Mouse (Mus musculus): ENCODE results near the gene 1700018F24Rik. TPM values are rescaled to one million over a fixed set of nuclear protein-coding genes. Genes with fewer than 3 reads are reported as not detected.
A peak's percentile ranks its signal among the peaks of the same experiment; 100 is the strongest.
"Not testable (repeated sequence)": the region's sequence is repeated elsewhere in the genome, so short reads cannot be mapped to it uniquely, and the experiment has no call there.

The 1700018F24Rik gene
- polyA plus RNA-seq, 1 experiment from 2014 or later: not detected

- H3K4me1 ChIP-seq; H3K9ac ChIP-seq (replicated peaks); H3K4me3 ChIP-seq; ATAC-seq (replicated peaks); H3K36me3 ChIP-seq; H3K9me3 ChIP-seq; H3K27me3 ChIP-seq; H3K27ac ChIP-seq (replicated peaks); H3K4me2 ChIP-seq (replicated peaks): not testable (repeated sequence)
- 91% methylated on average over 3 of the region's 3 CpGs for WGBS
Observed at GRCm38 (mm10) chr5:145054187-145054586, 11.4 kb downstream of the 1700018F24Rik start.

- H3K4me3 ChIP-seq: no peak overlapping the region
- WGBS: 23% methylated on average over 8 of the region's 8 CpGs
- no peaks in the 10 kb centered on the region for H3K36me3 ChIP-seq
- H3K4me1 ChIP-seq: peaks cover 9% of the 10 kb centered on the region
- H3K27ac ChIP-seq (replicated peaks): no peak overlapping the region
- H3K9me3 ChIP-seq: no peaks in the 10 kb centered on the region
- H3K9ac ChIP-seq (replicated peaks): no peak overlapping the region
- ATAC-seq (replicated peaks): no peak
- no peaks in the 10 kb centered on the region for H3K27me3 ChIP-seq
- no peak overlapping the region for H3K4me2 ChIP-seq (replicated peaks)
Observed at GRCm38 (mm10) chr5:145057907-145058306, 15.1 kb downstream of the 1700018F24Rik start.

- no peak for ATAC-seq (replicated peaks)
- H3K9ac ChIP-seq (replicated peaks): no peak overlapping the region
- WGBS: 87% methylated on average over 7 of the region's 7 CpGs
- H3K9me3 ChIP-seq: no peaks in the 10 kb centered on the region
- H3K4me3 ChIP-seq: no peak overlapping the region
- no peak overlapping the region for H3K4me2 ChIP-seq (replicated peaks)
- H3K27me3 ChIP-seq: no peaks in the 10 kb centered on the region
- peaks cover 9% of the 10 kb centered on the region for H3K4me1 ChIP-seq
- no peak overlapping the region for H3K27ac ChIP-seq (replicated peaks)
- no peaks in the 10 kb centered on the region for H3K36me3 ChIP-seq
Observed at GRCm38 (mm10) chr5:145058722-145059121, 15.9 kb downstream of the 1700018F24Rik start.

GRCm38 (mm10) chr5:145059524-145059923, 16.7 kb downstream of the 1700018F24Rik start:
- no peaks in the 10 kb centered on the region for H3K9me3 ChIP-seq
- peaks cover 9% of the 10 kb centered on the region for H3K4me1 ChIP-seq
- no peak for ATAC-seq (replicated peaks)
- H3K4me2 ChIP-seq (replicated peaks): no peak overlapping the region
- no peaks in the 10 kb centered on the region for H3K27me3 ChIP-seq
- no peak overlapping the region for H3K9ac ChIP-seq (replicated peaks)
- 84% methylated on average over 2 of the region's 2 CpGs for WGBS
- H3K27ac ChIP-seq (replicated peaks): no peak overlapping the region
- H3K36me3 ChIP-seq: no peaks in the 10 kb centered on the region
- H3K4me3 ChIP-seq: no peak overlapping the region

GRCm38 (mm10) chr5:145064765-145065340, 22.1 kb downstream of the 1700018F24Rik start:
- Histone ChIP-seq H3K9me3 (no peaks in the 10 kb centered on the region), H3K4me3 (no peak overlapping the region), H3K4me1 (no peaks in the 10 kb centered on the region), H3K9ac (replicated peaks) (no peak overlapping the region), H3K36me3 (no peaks in the 10 kb centered on the region), H3K27me3 (no peaks in the 10 kb centered on the region), H3K4me2 (replicated peaks) (no peak overlapping the region), H3K27ac (replicated peaks) (no peak overlapping the region)
- 97% methylated on average over 1 of the region's 1 CpGs for WGBS
- no peak for ATAC-seq (replicated peaks)

- H3K4me1 ChIP-seq: no peaks in the 10 kb centered on the region
- 71% methylated on average over 3 of the region's 3 CpGs for WGBS
- ATAC-seq (replicated peaks): no peak
- no peak overlapping the region for H3K9ac ChIP-seq (replicated peaks)
- H3K27me3 ChIP-seq: no peaks in the 10 kb centered on the region
- no peak overlapping the region for H3K27ac ChIP-seq (replicated peaks)
- no peaks in the 10 kb centered on the region for H3K36me3 ChIP-seq
- no peaks in the 10 kb centered on the region for H3K9me3 ChIP-seq
- H3K4me2 ChIP-seq (replicated peaks): no peak overlapping the region
- H3K4me3 ChIP-seq: no peak overlapping the region
Observed at GRCm38 (mm10) chr5:145068863-145069262, 26.1 kb downstream of the 1700018F24Rik start.

- H3K4me3 ChIP-seq: no peak overlapping the region
- peak; percentile 60 for ATAC-seq (replicated peaks)
- no peaks in the 10 kb centered on the region for H3K36me3 ChIP-seq
- no peak overlapping the region for H3K4me2 ChIP-seq (replicated peaks)
- H3K9ac ChIP-seq (replicated peaks): no peak overlapping the region
- H3K27me3 ChIP-seq: no peaks in the 10 kb centered on the region
- no peaks in the 10 kb centered on the region for H3K4me1 ChIP-seq
- no peaks in the 10 kb centered on the region for H3K9me3 ChIP-seq
- WGBS: 0% methylated on average over 5 of the region's 5 CpGs
- H3K27ac ChIP-seq (replicated peaks): no peak overlapping the region
Observed at GRCm38 (mm10) chr5:145069707-145070106, 26.9 kb downstream of the 1700018F24Rik start.

- no peaks in the 10 kb centered on the region for H3K27me3 ChIP-seq
- no peak for ATAC-seq (replicated peaks)
- WGBS: 57% methylated on average over 6 of the region's 6 CpGs
- no peaks in the 10 kb centered on the region for H3K4me1 ChIP-seq
- H3K9me3 ChIP-seq: no peaks in the 10 kb centered on the region
- no peak overlapping the region for H3K4me3 ChIP-seq
- H3K9ac ChIP-seq (replicated peaks): no peak overlapping the region
- no peaks in the 10 kb centered on the region for H3K36me3 ChIP-seq
- H3K27ac ChIP-seq (replicated peaks): no peak overlapping the region
- H3K4me2 ChIP-seq (replicated peaks): no peak overlapping the region
Observed at GRCm38 (mm10) chr5:145071342-145071741, 28.6 kb downstream of the 1700018F24Rik start.

- ATAC-seq (replicated peaks): no peak
- H3K9ac ChIP-seq (replicated peaks): no peak overlapping the region
- WGBS: 51% methylated on average over 3 of the region's 3 CpGs
- H3K9me3 ChIP-seq: no peaks in the 10 kb centered on the region
- no peaks in the 10 kb centered on the region for H3K4me1 ChIP-seq
- H3K4me3 ChIP-seq: no peak overlapping the region
- no peaks in the 10 kb centered on the region for H3K27me3 ChIP-seq
- H3K4me2 ChIP-seq (replicated peaks): no peak overlapping the region
- H3K27ac ChIP-seq (replicated peaks): no peak overlapping the region
- no peaks in the 10 kb centered on the region for H3K36me3 ChIP-seq
Observed at GRCm38 (mm10) chr5:145075081-145075480, 32.3 kb downstream of the 1700018F24Rik start.

GRCm38 (mm10) chr5:145081866-145082613, 39.2 kb downstream of the 1700018F24Rik start:
- Histone ChIP-seq H3K9me3 (no peaks in the 10 kb centered on the region), H3K36me3 (0 out of 2 replicates have a peak, but pooled peaks cover 4% of the 10 kb centered on the region), H3K9ac (replicated peaks) (no peak overlapping the region), H3K4me3 (no peak overlapping the region), H3K27me3 (no peaks in the 10 kb centered on the region), H3K4me1 (peaks cover 11% of the 10 kb centered on the region), H3K27ac (replicated peaks) (no peak overlapping the region), H3K4me2 (replicated peaks) (no peak overlapping the region)
- no peak for ATAC-seq (replicated peaks)
- 92% methylated on average over 10 of the region's 10 CpGs for WGBS

- H3K9ac ChIP-seq (replicated peaks): peak overlapping the region; percentile 90
- peak overlapping the region; percentile 71 for H3K4me3 ChIP-seq
- H3K9me3 ChIP-seq, H3K36me3 ChIP-seq, H3K27me3 ChIP-seq: not testable (repeated sequence)
- H3K27ac ChIP-seq (replicated peaks): peak overlapping the region; percentile 91
- peaks cover 11% of the 10 kb centered on the region for H3K4me1 ChIP-seq
- peak overlapping the region; percentile 85 for H3K4me2 ChIP-seq (replicated peaks)
- 49% methylated on average over 6 of the region's 6 CpGs for WGBS
- ATAC-seq (replicated peaks): peak; percentile 52
Observed at GRCm38 (mm10) chr5:145083201-145083600, 40.4 kb downstream of the 1700018F24Rik start.

GRCm38 (mm10) chr5:145083632-145084451, 41.1 kb downstream of the 1700018F24Rik start, which contains the start of the genes Arpc1a and Kpna7:
Arpc1a (plus strand) TSS chr5:145083830.
Kpna7 (minus strand) TSS chr5:145084030.
- Histone ChIP-seq H3K36me3 (0 out of 2 replicates have a peak, but pooled peaks cover 4% of the 10 kb centered on the region), H3K27me3 (no peaks in the 10 kb centered on the region), H3K27ac (replicated peaks) (peak within 1 kb of the TSS; percentile 91), H3K4me3 (peak within 1 kb of the TSS; percentile 71), H3K9ac (replicated peaks) (peak within 1 kb of the TSS; percentile 90), H3K4me1 (peaks cover 11% of the 10 kb centered on the region), H3K9me3 (no peaks in the 10 kb centered on the region), H3K4me2 (replicated peaks) (peak within 1 kb of the TSS; percentile 85)
- WGBS: 1% methylated on average over 54 of the region's 54 CpGs
- ATAC-seq (replicated peaks): peak; percentile 98
